Mouse (Mus musculus) lung, postnatal 14 days (tissue): ENCODE data around the gene Rtl8c.
"Not testable (repeated sequence)": the region's sequence is repeated elsewhere in the genome, so short reads cannot be mapped to it uniquely, and the experiment has no call there.

Source experiments
- DNase-seq: peaks from one replicate; pipeline ENCODE4 v3.0.0; 2021

Rtl8c gene

DNA sequence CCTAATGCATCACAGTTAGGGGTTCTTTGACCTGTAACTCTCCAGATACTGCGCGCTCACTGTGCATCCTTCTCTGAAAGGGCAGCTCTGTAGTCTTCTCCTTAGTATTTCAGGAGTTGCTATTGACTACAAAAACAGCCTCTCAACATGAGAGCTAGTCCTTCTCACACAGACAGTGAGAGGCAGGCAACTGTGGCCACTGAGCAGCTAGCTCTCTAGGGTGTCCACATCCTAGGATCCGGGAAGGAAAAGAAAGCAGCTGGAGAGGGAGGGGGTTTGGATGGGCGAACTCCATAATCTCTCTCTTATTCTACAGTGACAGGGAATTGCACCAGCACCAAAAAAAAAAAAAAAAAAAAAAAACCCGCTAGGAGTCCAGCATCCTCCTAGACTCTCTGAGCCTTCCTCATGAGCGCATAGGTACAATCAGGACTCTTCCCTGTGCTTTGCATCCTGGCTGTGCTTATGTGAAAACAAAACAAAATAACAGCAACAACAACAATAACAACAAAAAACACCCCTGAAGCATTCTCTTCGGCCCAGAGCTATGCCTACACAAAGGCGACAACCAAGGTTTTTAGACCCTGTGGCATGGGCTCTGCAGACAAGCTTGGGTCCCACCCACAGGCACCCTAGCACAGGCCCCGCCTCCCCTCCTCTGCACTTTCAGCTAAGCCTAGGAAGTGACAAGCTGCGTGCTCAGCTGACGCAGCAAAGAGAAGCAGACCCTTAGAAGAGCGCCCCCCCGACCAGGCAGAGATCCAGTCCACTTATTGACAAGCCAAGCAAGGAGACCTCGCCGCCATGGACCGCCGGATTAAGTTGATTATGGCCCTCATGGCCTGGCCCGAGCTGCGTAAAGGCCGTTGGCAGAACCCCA, at the start of gene Rtl8c:
Gene Rtl8c, plus strand, starts transcription at position 791 of the 880 bp plus-strand sequence.
- DNase-seq, result peak; percentile 60

DNA sequence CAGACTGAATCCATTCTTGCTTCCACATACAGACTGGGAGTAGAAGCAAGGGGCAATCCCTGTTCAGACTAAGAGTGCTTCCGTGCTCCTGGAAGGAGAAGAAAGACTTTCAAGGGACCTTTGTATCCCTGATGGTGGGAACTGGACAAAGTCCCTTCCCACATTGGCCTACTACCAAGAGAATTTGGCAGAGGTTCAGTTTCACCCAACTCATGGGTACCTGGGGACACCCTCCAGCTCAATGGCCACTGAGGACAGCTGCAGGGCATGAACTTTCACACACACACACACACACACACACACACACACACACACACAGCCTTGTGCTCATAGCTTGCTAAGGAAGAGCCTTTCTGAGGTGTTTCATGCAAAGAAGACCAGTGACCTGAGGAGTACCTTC, 28.5 kb upstream of the Rtl8c start:
- DNase-seq, result no peak

DNA sequence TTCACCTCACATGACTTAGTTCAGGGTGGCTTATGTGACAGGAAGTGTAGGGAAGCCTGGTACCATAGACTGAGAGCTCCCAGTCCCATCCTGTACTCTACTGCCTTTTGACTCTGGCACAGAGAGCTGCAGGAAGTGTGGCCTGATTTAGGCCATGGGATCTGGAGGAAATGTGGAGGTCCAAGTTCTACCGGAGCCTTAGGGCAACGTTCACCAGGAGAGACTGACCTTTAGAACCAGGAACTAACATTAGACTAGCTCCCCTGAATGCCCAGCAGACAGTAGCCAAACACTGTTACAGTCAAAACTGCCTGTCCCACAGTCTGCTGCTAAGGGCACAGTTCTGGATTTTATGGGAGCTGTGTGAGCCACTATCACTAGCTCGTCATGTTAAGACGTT, 26.4 kb upstream of the Rtl8c start:
- not testable (repeated sequence) for DNase-seq

DNA sequence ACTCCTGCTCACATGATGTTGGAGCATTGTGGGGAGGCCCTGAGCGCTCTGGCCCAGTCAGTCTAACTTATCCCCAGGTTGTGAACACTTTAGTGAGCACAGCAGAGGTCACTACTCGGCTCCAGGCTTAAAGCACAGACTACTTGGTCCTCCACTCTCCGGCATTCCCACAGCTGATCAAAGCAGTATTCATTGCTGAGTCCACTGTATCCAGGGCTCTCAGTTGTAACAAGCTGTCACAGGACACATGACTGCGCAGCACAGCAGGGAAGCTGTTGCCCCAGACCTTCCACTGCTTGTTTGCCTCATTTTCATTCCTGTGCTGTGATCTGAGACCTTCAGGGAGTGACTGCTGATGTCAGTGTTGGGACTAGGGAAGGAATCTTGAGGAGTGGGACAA, 24.4 kb upstream of the Rtl8c start:
- not testable (repeated sequence) for DNase-seq

DNA sequence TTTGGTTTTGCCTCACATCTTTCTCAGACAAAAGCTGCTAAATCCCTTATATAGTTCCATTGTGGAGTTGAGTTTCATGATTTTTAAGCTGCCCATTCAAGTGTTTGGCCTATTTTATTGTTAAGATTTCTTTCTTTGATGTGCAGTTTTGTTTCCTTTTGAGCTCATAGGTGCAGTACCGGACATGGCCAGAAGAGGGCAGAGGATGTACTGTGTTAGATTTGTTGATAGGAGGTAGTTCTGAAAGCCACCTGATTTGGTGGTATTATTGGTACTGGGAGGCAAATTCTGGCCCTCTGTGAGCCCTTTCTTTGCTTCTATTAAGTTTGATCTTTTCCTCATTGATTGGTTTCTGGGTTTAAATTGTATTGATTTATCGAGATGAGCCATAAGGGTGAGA, 7.8 kb upstream of the Rtl8c start:
- peak; percentile 62 for DNase-seq

DNA sequence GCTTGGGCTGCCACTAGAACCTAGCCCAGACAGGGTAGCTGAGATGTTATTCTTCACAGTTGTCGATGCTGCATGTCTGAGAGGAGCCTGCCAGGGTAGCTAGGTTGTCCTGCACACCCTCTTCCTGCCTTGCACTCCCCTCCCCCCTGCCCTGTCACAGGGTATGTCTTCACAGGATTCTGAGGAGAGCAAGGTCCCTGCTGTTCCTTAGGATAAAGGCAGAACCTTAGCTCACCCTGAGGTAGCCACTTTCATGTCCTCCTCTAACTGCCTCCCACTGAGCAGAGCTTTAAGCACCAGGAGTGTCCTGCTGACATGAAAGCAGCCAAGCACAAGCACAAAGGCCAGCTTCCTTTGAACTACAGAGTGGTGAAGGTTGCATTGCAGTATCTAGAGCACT, 1.7 kb upstream of the Rtl8c start:
- DNase-seq, result not testable (repeated sequence)

DNA sequence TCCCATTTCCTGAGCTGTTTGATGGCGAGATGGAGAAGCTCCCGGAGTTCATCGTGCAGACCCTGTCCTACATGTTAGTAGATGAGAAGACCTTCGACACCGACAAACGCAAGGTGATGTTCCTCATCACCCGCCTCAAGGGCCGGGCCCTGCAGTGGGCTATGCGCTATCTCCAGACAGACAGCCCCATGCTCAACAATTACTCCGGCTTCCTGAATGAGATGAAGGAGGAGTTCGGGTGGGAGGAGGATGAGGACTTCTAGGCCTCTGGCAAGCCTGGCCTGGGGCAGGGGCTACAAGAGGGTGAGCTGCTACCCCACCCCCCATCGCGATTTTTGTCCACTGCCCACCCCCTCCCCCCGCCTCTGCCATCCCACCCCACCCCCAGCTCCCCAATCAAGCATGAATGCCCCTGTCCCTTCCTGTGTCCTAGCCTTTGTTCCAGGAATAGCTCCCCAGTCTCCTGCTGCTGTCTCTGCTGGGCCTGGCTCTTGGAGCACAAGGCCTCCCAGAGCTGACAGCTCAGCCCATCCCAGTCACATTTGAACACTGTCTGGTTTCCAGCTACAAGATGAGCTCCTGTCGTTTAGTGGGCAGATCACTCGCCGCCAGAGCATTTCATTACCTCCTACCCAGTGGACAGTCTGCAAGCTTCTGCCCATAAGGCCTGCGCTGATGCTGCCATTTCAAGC, 436 bp downstream of the Rtl8c start:
- DNase-seq, result peak; percentile 1

DNA sequence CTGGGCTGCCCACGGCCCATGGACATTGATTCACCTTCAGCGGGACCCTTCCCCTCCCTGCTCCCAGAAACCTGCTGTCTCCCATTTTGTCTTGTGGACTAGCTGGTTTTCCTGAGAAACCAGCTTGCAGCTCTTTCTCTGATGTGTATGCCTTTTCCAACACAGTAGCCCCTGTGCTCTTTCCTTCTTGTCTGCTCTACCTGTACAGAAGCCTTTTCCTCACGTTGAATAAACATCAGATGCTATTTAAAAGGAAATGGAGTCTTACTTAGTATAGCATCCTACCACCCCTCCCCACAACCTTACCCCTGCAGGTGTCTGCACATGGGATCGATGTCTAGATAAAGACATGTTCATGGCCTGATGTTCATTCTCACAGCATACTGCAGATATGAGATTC, 1.0 kb downstream of the Rtl8c start, which contains the start of gene Gm14597:
Gene Gm14597, minus strand, starts transcription at position 101 of the 400 bp plus-strand sequence.
- not testable (repeated sequence) for DNase-seq

DNA sequence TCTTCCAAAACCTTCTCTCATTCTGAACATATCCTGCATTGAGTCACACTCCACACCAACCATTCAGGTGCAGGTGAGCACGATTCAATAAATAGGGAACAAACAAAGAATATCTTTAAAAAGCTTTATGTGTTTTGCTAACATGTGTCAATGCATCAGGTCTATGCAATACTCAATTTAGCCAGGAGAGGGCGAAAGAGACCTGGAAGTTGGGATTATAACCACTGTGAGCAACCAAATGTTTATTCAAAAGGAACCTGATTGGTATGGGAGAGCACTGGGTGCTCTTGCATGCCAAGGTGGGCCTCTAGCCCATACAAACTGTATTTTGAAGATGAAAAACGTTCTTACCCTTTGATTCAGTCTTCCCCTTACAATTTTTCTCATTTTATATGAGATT, 2.7 kb downstream of the Rtl8c start:
- DNase-seq, result peak; percentile 79

DNA sequence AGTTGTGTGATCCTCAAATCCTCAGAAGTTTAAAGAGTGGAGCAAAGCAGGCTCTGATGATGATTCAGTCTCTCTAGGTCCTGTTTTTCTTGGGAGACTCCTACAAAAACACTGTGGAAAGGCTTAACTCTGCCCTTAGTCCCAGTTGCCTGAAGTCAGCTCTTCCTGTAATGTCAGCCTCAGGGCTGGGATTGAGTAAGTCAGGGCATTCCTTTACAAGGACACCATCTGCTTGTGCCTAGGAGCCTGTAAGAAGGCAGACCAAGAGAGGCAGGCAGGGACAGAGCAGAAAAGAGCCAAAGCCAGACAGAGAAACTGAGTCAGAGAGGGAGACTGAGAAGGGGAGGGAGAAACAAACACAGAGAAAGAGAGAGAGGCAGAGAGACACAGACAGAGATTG, 3.6 kb downstream of the Rtl8c start:
- not testable (repeated sequence) for DNase-seq

DNA sequence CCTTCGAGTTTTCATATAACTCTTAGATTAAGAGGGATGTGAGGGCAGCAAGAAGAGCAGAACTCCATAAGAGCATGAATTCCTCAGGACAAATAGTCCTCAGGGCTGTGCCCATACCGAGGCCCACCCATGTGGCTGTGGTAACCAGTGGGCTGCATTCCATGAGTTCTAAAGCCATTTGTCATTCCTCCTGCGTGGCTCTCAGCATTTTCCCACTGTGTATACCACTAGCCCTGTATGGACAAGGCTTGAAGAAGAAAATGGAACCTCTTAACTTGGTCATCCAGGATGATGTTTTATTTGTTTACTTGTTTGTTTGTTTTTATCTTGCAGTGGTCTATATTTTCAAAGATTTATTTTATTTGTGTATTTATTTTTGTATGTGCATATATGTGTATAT, 30.3 kb downstream of the Rtl8c start:
- not testable (repeated sequence) for DNase-seq

DNA sequence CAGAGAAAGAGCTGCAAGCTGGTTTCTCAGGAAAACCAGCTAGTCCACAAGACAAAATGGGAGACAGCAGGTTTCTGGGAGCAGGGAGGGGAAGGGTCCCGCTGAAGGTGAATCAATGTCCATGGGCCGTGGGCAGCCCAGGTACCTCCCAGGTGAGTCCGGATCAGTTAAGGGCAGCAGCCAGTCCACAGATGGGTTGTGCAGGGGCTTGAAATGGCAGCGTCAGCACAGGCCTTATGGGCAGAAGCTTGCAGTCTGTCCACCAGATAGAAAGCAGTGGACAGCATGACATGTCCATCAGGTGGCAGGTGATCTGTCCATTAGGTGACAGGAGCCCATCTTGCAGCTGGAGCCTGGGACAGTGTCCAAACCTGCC, 34.8 kb downstream of the Rtl8c start:
- not testable (repeated sequence) for DNase-seq

DNA sequence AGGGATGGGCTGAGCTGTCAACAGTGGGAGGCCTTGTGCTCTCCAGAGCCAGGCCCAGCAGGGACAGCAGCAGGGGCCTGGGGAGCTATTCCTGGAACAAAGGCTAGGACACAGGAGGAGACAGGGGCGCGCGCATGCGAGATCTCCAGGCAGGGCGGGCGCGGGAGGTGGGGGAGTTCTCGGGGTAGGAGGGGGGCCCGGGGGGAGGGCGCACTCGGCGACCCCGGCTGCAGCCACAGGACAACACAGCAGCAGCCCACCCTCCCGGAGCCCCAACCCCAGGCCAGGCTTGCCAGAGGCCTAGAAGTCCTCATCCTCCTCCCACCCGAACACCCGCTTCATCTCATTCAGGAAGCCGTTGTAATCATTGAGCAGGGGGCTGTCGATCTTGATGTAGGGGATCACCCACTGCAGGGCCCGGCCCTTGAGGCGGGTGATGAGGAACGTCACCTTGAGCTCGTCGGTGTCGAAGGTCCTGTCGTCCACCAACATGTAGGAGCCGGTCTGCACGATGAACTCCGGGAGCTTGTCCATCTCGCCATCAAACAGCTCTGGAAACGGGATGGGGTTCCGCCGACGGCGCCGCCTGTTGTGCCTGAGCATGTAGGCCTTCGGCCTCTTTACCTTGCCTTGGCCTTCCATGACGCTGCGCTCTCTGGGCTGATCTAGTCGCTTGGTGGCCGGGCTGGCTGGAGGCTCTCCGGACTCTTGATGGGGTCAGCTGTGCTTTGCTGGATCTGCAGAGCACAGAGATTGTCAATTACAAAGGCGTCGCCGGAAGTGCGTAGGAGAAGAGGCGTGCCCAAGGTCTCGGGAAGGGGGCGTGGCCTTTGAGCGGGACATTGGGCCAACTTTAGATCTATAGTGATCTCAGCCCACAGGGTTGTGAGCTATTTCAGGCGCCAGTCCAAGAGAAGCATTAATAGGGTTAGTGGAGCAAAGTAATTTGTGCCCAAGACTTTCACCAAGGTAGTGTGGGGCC, 35.4 kb downstream of the Rtl8c start, which contains the start of gene Rtl8a:
Gene Rtl8a, minus strand, starts transcription at position 703 of the 982 bp plus-strand sequence.
- DNase-seq, result peak; percentile 86

DNA sequence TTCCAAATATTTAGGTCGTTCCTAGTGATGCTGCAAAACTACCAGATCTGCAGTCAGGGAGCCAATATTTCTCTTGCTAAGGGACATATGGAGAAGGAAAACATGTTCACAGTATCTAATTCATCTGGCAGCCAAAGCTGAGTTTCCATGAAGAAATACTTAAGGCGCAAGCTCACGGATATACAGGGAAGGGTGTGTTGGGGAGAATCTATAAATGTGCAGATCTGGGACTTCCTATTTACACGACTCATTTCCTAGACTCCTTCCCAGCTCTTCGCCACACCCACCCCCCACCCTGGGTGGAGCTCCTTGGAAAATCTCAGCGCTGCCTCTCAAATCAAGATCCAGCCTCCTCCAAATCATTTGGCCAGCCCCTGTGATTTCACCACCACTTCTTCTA, 38.1 kb downstream of the Rtl8c start:
- peak; percentile 7 for DNase-seq

DNA sequence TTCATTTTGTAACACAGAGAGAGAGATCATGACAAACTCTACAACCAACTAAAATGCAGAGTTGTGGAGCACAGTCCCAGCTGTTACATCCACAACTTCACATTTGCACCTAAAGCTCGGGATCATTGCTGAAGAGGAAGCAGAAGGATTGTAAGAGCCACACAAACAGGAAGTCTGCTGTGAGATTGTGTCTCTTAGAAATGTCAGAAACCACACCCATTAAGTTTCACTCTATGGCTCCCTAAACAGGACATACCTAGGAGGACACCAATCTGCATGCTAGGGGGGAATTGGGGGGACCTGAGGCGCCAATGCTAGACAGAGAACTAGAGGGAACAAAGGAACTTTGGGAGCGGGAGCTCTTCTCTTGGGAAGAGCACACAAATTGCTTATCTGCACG, 45.1 kb downstream of the Rtl8c start:
- DNase-seq, result not testable (repeated sequence)
